Mouse (Mus musculus): Measurements from ENCODE around the gene Dmac2. TPM values are rescaled to one million over a fixed set of nuclear protein-coding genes. Genes with fewer than 3 reads are reported as not detected.
"Not testable (repeated sequence)": the region's sequence is repeated elsewhere in the genome, so short reads cannot be mapped to it uniquely, and the experiment has no call there.

Gene Dmac2
- 50.5 and 54.8 TPM in 2 replicates for total RNA-seq (2014; rRNA removed)
- polyA plus RNA-seq (2015; fragmentation: Nextera tagmentation; extraction: Ambion mirVana) = 46.7 and 48.7 TPM in 2 replicates

GRCm38 (mm10) chr7:25618865-25619721, at the start of gene Dmac2:
Dmac2 (plus strand) TSS chr7:25619414.
- DNase-seq (ENCODE audit: low spot score) (peak; percentile 96), ATAC-seq (peak; percentile 95)
- 2% methylated on average over 53 of the region's 53 CpGs for WGBS
- Histone ChIP-seq H3K4me1 (ENCODE audit: insufficient read depth, low read length) (peaks cover 5% of the 10 kb centered on the region; the same call in 1 of the 2 replicates), H3K27ac (peak within 1 kb of the TSS; percentile 16; the same call in 1 of the 2 replicates), H3K4me2 (ENCODE audit: low read depth, low read length) (peak within 1 kb of the TSS; percentile 66), H3K27me3 (ENCODE audit: insufficient read depth, low read length) (no peaks in the 10 kb centered on the region), H3K9me3 (ENCODE audit: low read length) (no peaks in the 10 kb centered on the region), H3K9ac (replicated peaks; ENCODE audit: low read length) (peak within 1 kb of the TSS; percentile 51), H3K36me3 (ENCODE audit: insufficient read depth, low read length) (peaks cover 19% of the 10 kb centered on the region; the same call in 1 of the 2 replicates), H3K4me3 (ENCODE audit: low read length) (peak within 1 kb of the TSS; percentile 63)
- no peak for TF ChIP-seq CTCF (IDR thresholded peaks at IDR 0.05; ENCODE audit: low read depth)

- DNase-seq (ENCODE audit: low spot score); H3K36me3 ChIP-seq (ENCODE audit: insufficient read depth, low read length); H3K27ac ChIP-seq; H3K4me2 ChIP-seq (ENCODE audit: low read depth, low read length); H3K4me1 ChIP-seq (ENCODE audit: insufficient read depth, low read length); H3K9me3 ChIP-seq (ENCODE audit: low read length); H3K27me3 ChIP-seq (ENCODE audit: insufficient read depth, low read length); ATAC-seq; H3K9ac ChIP-seq (replicated peaks; ENCODE audit: low read length); H3K4me3 ChIP-seq (ENCODE audit: low read length): not testable (repeated sequence)
- 79% methylated on average over 5 of the region's 5 CpGs for WGBS
These were observed 45.4 kb upstream of the Dmac2 start for GRCm38 (mm10) chr7:25573806-25574205.

GRCm38 (mm10) chr7:25575105-25575504, 44.1 kb upstream of the Dmac2 start:
- Histone ChIP-seq H3K27ac (no peak overlapping the region), H3K4me1 (ENCODE audit: insufficient read depth, low read length) (no peaks in the 10 kb centered on the region), H3K36me3 (ENCODE audit: insufficient read depth, low read length) (no peaks in the 10 kb centered on the region), H3K4me2 (ENCODE audit: low read depth, low read length) (no peak overlapping the region), H3K9me3 (ENCODE audit: low read length) (no peaks in the 10 kb centered on the region), H3K4me3 (ENCODE audit: low read length) (no peak overlapping the region), H3K27me3 (ENCODE audit: insufficient read depth, low read length) (no peaks in the 10 kb centered on the region), H3K9ac (replicated peaks; ENCODE audit: low read length) (no peak overlapping the region)
- no peak for ATAC-seq
- DNase-seq (ENCODE audit: low spot score) = no peak
- no peak for TF ChIP-seq CTCF (IDR thresholded peaks at IDR 0.05; ENCODE audit: low read depth)
- WGBS = 92% methylated on average over 5 of the region's 5 CpGs

- no peak overlapping the region for H3K9ac ChIP-seq (replicated peaks; ENCODE audit: low read length)
- no peaks in the 10 kb centered on the region for H3K9me3 ChIP-seq (ENCODE audit: low read length)
- no peak for ATAC-seq
- no peaks in the 10 kb centered on the region for H3K36me3 ChIP-seq (ENCODE audit: insufficient read depth, low read length)
- WGBS = 18% methylated on average over 8 of the region's 8 CpGs
- no peak overlapping the region for H3K27ac ChIP-seq
- H3K4me3 ChIP-seq (ENCODE audit: low read length) = no peak overlapping the region
- no peak for TF ChIP-seq CTCF (IDR thresholded peaks at IDR 0.05; ENCODE audit: low read depth)
- H3K4me2 ChIP-seq (ENCODE audit: low read depth, low read length) = no peak overlapping the region
- H3K4me1 ChIP-seq (ENCODE audit: insufficient read depth, low read length) = no peaks in the 10 kb centered on the region
- no peak for DNase-seq (ENCODE audit: low spot score)
- no peaks in the 10 kb centered on the region for H3K27me3 ChIP-seq (ENCODE audit: insufficient read depth, low read length)
These were observed 43.3 kb upstream of the Dmac2 start for GRCm38 (mm10) chr7:25575870-25576269.

- not testable (repeated sequence) for H3K9ac ChIP-seq (replicated peaks; ENCODE audit: low read length); H3K4me3 ChIP-seq (ENCODE audit: low read length); H3K4me2 ChIP-seq (ENCODE audit: low read depth, low read length); H3K9me3 ChIP-seq (ENCODE audit: low read length); H3K27ac ChIP-seq; H3K36me3 ChIP-seq (ENCODE audit: insufficient read depth, low read length); H3K27me3 ChIP-seq (ENCODE audit: insufficient read depth, low read length); DNase-seq (ENCODE audit: low spot score); ATAC-seq; H3K4me1 ChIP-seq (ENCODE audit: insufficient read depth, low read length)
- 52% methylated on average over 6 of the region's 6 CpGs for WGBS
These were observed 42.9 kb upstream of the Dmac2 start for GRCm38 (mm10) chr7:25576308-25576707.

GRCm38 (mm10) chr7:25576793-25577437, 42.3 kb upstream of the Dmac2 start:
- not testable (repeated sequence) for H3K4me3 ChIP-seq (ENCODE audit: low read length); H3K9ac ChIP-seq (replicated peaks; ENCODE audit: low read length); DNase-seq (ENCODE audit: low spot score); H3K27me3 ChIP-seq (ENCODE audit: insufficient read depth, low read length); H3K27ac ChIP-seq; H3K4me1 ChIP-seq (ENCODE audit: insufficient read depth, low read length); H3K36me3 ChIP-seq (ENCODE audit: insufficient read depth, low read length); ATAC-seq; H3K9me3 ChIP-seq (ENCODE audit: low read length); H3K4me2 ChIP-seq (ENCODE audit: low read depth, low read length)
- WGBS = 74% methylated on average over 12 of the region's 14 CpGs

GRCm38 (mm10) chr7:25579441-25579840, 39.8 kb upstream of the Dmac2 start:
- 86% methylated on average over 10 of the region's 10 CpGs for WGBS
- no peaks in the 10 kb centered on the region for H3K36me3 ChIP-seq (ENCODE audit: insufficient read depth, low read length)
- no peaks in the 10 kb centered on the region for H3K27me3 ChIP-seq (ENCODE audit: insufficient read depth, low read length)
- TF ChIP-seq CTCF (IDR thresholded peaks at IDR 0.05; ENCODE audit: low read depth) = no peak
- H3K4me1 ChIP-seq (ENCODE audit: insufficient read depth, low read length) = no peaks in the 10 kb centered on the region
- H3K9ac ChIP-seq (replicated peaks; ENCODE audit: low read length) = no peak overlapping the region
- DNase-seq (ENCODE audit: low spot score) = no peak
- ATAC-seq = no peak
- H3K4me3 ChIP-seq (ENCODE audit: low read length) = no peak overlapping the region
- H3K9me3 ChIP-seq (ENCODE audit: low read length) = no peaks in the 10 kb centered on the region
- no peak overlapping the region for H3K4me2 ChIP-seq (ENCODE audit: low read depth, low read length)
- no peak overlapping the region for H3K27ac ChIP-seq

Measured in hindbrain, postnatal 0 days (tissue).